Mouse (Mus musculus) spleen, adult 2 months (tissue): ENCODE measurements at regions not wholly inside any gene's neighbourhood (a gene's known extent, or its start where the extent isn't known, plus 50 kb on each side); places are given as distances from the start of the nearest gene placed in this dataset.

Source experiments
- DNase-seq, 2 experiments: peaks; one replicate each; pipeline versions ENCODE4 v3.0.0 to v3.0.0-alpha.2; 2012 to 2021; ENCODE audit warnings: low spot score in 2 of 2, low read depth in 1 of 2
- H3K27ac ChIP-seq: fragments of 200-500 bp; 2 replicates; pipeline ENCODE4 v1.5.1; 2012; ENCODE audit warnings: low read length, inconsistent platforms; ENCODE audit not compliant: insufficient read depth
- H3K27me3 ChIP-seq: fragments of 200-500 bp; 2 replicates; pipeline ENCODE4 v1.6.1; 2012; ENCODE audit warnings: mild to moderate bottlenecking, moderate library complexity, low read length, inconsistent platforms; ENCODE audit not compliant: control insufficient read depth, insufficient read depth
- H3K36me3 ChIP-seq: fragments of 200-500 bp; 2 replicates; pipeline ENCODE4 v1.6.1; 2012; ENCODE audit warnings: mild to moderate bottlenecking, low read length, inconsistent platforms; ENCODE audit not compliant: control insufficient read depth, insufficient read depth
- H3K4me1 ChIP-seq: fragments of 200-500 bp; 2 replicates; pipeline ENCODE4 v1.6.1; 2011; ENCODE audit warnings: inconsistent platforms; ENCODE audit not compliant: control insufficient read depth, insufficient read depth, insufficient read length
- H3K4me3 ChIP-seq: fragments of 200-500 bp; 2 replicates; pipeline ENCODE4 v1.5.1; 2011; ENCODE audit warnings: mild to moderate bottlenecking, inconsistent platforms; ENCODE audit not compliant: insufficient read depth, insufficient read length; ENCODE audit errors: extremely low read depth
- CTCF ChIP-seq: fragments of 200-500 bp; IDR thresholded peaks from 2 replicates; pipeline ENCODE4 v1.5.1; 2011; ENCODE audit warnings: mild to moderate bottlenecking, inconsistent platforms; ENCODE audit not compliant: insufficient read depth, insufficient read length, insufficient replicate concordance; ENCODE audit errors: extremely low read depth
- POLR2A ChIP-seq: fragments of 200-500 bp; IDR thresholded peaks from 2 replicates; pipeline ENCODE4 v1.6.1; 2011; ENCODE audit warnings: low read depth, low read length, inconsistent platforms
- WGBS: fragments of 180-500 bp; shearing (Covaris S2); methylation state at CpG from one replicate; pipeline ENCODE4 v1.1.7; 2018; 5-methylcytosine and 5-hydroxymethylcytosine counted together

DNA sequence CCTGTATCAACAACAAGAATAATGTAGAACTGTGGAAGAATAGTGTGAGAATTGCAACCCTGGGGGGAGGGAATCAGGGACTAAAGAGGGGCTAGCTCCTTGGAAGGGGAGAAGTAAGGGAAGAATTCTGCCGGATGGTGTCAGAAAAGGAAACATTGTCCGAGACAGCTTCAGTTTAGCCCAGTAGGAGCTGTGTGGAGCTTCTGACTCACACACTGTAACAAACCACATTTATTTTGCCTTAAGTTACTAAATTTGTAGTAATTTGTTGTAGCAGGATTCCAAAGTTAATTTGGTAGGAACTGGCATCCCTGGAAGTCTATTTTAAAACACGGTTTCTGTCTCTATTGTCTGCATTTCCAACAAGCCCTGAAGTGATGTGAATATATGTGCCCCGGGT lies 160.0 kb downstream of the Gja1 start:
- DNase-seq = no peak
- Histone ChIP-seq H3K27me3 (no peaks in the 10 kb centered on the region), H3K36me3 (no peaks in the 10 kb centered on the region), H3K4me1 (no peaks in the 10 kb centered on the region), H3K4me3 (no peak overlapping the region), H3K27ac (no peak overlapping the region)
- WGBS = 77% methylated on average over 4 of the region's 4 CpGs
- TF ChIP-seq CTCF = no peak

DNA sequence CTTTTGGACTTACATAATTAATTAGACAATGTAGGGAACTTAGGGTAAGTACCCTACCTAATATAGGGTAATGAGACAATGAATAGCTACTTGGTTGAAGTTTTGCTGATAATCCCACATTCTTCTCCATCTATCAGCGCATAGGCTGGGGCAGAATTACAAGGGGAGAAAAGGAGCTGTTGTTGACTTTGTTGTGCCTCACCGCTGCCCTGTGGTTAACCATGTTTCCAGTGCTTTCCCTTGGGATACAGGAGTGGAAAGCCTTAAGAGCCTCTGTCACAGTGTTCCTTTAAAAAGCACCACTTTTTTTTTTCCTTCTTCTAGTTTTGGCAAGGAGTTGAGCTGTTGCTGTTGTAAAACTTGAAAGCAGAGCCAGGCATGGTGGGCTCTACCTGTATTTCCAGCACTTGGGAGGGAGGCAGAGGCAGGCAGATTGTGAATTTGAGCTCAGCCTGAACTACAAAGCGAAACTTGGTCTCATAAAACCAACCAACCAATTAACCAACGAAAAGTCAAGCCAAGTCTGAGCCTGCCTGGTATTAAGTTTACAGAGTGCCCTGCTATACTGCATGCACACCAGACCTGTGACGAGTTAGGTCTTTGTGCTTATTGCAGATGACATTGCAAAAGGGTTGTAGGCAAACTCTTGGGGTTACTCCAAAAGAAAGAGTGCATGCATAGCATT lies 162.8 kb downstream of the Gja1 start:
- Histone ChIP-seq H3K36me3 (no peaks in the 10 kb centered on the region), H3K27ac (no peak overlapping the region), H3K27me3 (no peaks in the 10 kb centered on the region), H3K4me3 (no peak overlapping the region), H3K4me1 (no peaks in the 10 kb centered on the region)
- DNase-seq = no peak
- TF ChIP-seq CTCF (no peak), POLR2A (no peak)
- 78% methylated on average over 5 of the region's 5 CpGs for WGBS

DNA sequence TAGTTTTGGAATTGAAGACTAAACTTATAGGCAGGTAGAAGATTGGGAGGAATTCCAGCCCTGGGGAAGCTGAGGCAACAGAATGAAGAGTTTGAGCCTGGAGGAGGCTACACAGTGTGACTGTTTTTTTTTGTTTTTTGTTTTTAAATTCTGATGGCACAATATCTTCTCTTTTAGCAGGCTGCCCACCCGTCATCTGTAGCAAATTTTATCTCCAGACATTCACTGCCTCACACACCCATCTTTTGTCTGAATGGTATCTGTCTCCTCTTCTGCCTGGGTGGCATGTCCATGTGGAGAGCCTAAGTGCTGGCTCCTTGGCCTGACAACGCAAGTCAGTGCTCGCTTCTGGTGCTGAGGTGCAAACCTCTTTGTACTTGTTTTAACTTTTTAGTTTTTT lies 165.0 kb downstream of the Gja1 start:
- no peaks in the 10 kb centered on the region for H3K36me3 ChIP-seq
- no peaks in the 10 kb centered on the region for H3K4me1 ChIP-seq
- H3K27me3 ChIP-seq = no peaks in the 10 kb centered on the region
- H3K27ac ChIP-seq = no peak overlapping the region
- TF ChIP-seq CTCF (no peak), POLR2A (no peak)
- no peak overlapping the region for H3K4me3 ChIP-seq
- WGBS = 94% methylated on average over 3 of the region's 3 CpGs
- DNase-seq = no peak

- no peaks in the 10 kb centered on the region for H3K27me3 ChIP-seq
- 88% methylated on average over 3 of the region's 3 CpGs for WGBS
- no peak overlapping the region for H3K27ac ChIP-seq
- no peaks in the 10 kb centered on the region for H3K36me3 ChIP-seq
- no peak for DNase-seq
- H3K4me1 ChIP-seq = no peaks in the 10 kb centered on the region
- no peak overlapping the region for H3K4me3 ChIP-seq
- no peak for TF ChIP-seq CTCF
- TF ChIP-seq POLR2A = no peak
These were observed 168.9 kb downstream of the Gja1 start for GRCm38 (mm10) chr10:56545989-56546388.

GRCm38 (mm10) chr10:56546824-56547223 lies 169.7 kb downstream of the Gja1 start:
- H3K36me3 ChIP-seq = no peaks in the 10 kb centered on the region
- no peak for DNase-seq
- no peak overlapping the region for H3K27ac ChIP-seq
- no peaks in the 10 kb centered on the region for H3K27me3 ChIP-seq
- TF ChIP-seq CTCF (no peak), POLR2A (no peak)
- no peaks in the 10 kb centered on the region for H3K4me1 ChIP-seq
- WGBS = 70% methylated on average over 2 of the region's 2 CpGs
- no peak overlapping the region for H3K4me3 ChIP-seq

DNA sequence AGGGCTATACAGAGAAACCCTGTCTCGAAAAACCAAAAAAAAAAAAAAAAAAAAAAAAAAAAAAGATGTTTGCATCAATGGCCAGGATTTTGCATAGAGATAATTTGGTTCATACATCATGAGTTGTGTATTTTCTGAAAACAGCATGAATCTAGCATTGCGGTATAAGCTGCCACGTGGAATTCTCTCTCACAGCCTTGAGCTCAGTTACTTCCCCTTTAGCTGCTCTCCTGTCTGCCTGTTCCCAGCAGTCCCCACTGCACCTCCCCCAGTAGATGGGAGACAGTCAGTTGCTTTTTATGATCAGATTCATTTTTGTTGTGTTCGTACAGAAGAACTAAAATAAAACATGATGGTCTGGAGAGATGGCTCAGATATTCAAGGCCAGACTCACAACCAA lies 170.7 kb downstream of the Gja1 start:
- no peak for DNase-seq
- no peaks in the 10 kb centered on the region for H3K27me3 ChIP-seq
- H3K4me1 ChIP-seq = no peaks in the 10 kb centered on the region
- TF ChIP-seq POLR2A (no peak), CTCF (no peak)
- 26% methylated on average over 3 of the region's 4 CpGs for WGBS
- no peaks in the 10 kb centered on the region for H3K36me3 ChIP-seq
- no peak overlapping the region for H3K27ac ChIP-seq
- no peak overlapping the region; the same call in 1 of the 2 replicates for H3K4me3 ChIP-seq

- 90% methylated on average over 12 of the region's 12 CpGs for WGBS
- H3K27ac ChIP-seq = no peak overlapping the region
- no peaks in the 10 kb centered on the region for H3K36me3 ChIP-seq
- DNase-seq = no peak
- no peak for TF ChIP-seq CTCF
- no peak for TF ChIP-seq POLR2A
- no peak overlapping the region for H3K4me3 ChIP-seq
- no peaks in the 10 kb centered on the region for H3K27me3 ChIP-seq
- no peaks in the 10 kb centered on the region for H3K4me1 ChIP-seq
These were observed 189.8 kb downstream of the Gja1 start for GRCm38 (mm10) chr10:56566836-56567442.
